Mouse (Mus musculus) forebrain, embryonic 13.5 days (tissue): ENCODE measurements around the gene Plcd1. TPM values are rescaled to one million over a fixed set of nuclear protein-coding genes. Genes with fewer than 3 reads are reported as not detected.

ENCODE experiments used
- ATAC-seq: fragments of 200-750 bp; cut with Nextera tagmentation; 2 replicates; pipeline ENCODE4 v1.8.0; 2017
- H3K27ac ChIP-seq: fragments of 300-500 bp; sonication (generic); 2 replicates; pipeline ENCODE4 v1.5.1; 2015; ENCODE audit warnings: inconsistent platforms, mild to moderate bottlenecking, moderate library complexity
- H3K27me3 ChIP-seq: fragments of 300-500 bp; sonication (generic); 2 replicates; pipeline ENCODE4 v1.6.1; 2015; ENCODE audit warnings: mild to moderate bottlenecking, inconsistent platforms
- H3K36me3 ChIP-seq: fragments of 300-500 bp; sonication (generic); 2 replicates; pipeline ENCODE4 v1.6.1; 2015; ENCODE audit warnings: mild to moderate bottlenecking, inconsistent platforms; ENCODE audit not compliant: poor library complexity, severe bottlenecking
- H3K4me1 ChIP-seq: fragments of 300-500 bp; sonication (generic); 2 replicates; pipeline ENCODE4 v1.6.1; 2015; ENCODE audit warnings: inconsistent platforms
- H3K4me2 ChIP-seq: fragments of 300-500 bp; sonication (generic); 2 replicates; pipeline ENCODE4 v1.6.1; 2015; ENCODE audit warnings: inconsistent platforms, mild to moderate bottlenecking, moderate library complexity
- H3K4me3 ChIP-seq: fragments of 300-500 bp; sonication (generic); 2 replicates; pipeline ENCODE4 v1.5.1; 2015; ENCODE audit warnings: mild to moderate bottlenecking, inconsistent platforms
- H3K9ac ChIP-seq: fragments of 300-500 bp; sonication (generic); 2 replicates; pipeline ENCODE4 v1.6.1; 2015; ENCODE audit warnings: mild to moderate bottlenecking, inconsistent platforms
- H3K9me3 ChIP-seq: fragments of 300-500 bp; sonication (generic); replicated peaks from 2 replicates; pipeline ENCODE4 v1.6.1; 2016; ENCODE audit warnings: inconsistent platforms
- WGBS: fragments of 180-500 bp; shearing (Covaris S2); methylation state at CpG from one replicate; pipeline ENCODE4 v1.1.7; 2015; 5-methylcytosine and 5-hydroxymethylcytosine counted together
- polyA plus RNA-seq: library from polyadenylated mRNA; unstranded; fragments of >200 nt; fragmentation: Nextera tagmentation; extraction: Ambion mirVana; gene quantifications from 2 replicates; pipeline ENCODE4 v1.2.1, GENCODE M21; 2015

Plcd1 gene
- polyA plus RNA-seq, 1 experiment from 2014 or later, result 8.4 TPM

- no peaks in the 10 kb centered on the region for H3K9me3 ChIP-seq
- no peak overlapping the region for H3K27ac ChIP-seq
- H3K4me2 ChIP-seq, result no peak overlapping the region
- H3K4me3 ChIP-seq, result no peak overlapping the region
- no peaks in the 10 kb centered on the region for H3K27me3 ChIP-seq
- ATAC-seq, result peak; percentile 64
- no peaks in the 10 kb centered on the region for H3K4me1 ChIP-seq
- 5% methylated on average over 6 of the region's 6 CpGs for WGBS
- H3K36me3 ChIP-seq, result peaks cover 4% of the 10 kb centered on the region; the same call in 1 of the 2 replicates
- H3K9ac ChIP-seq, result no peak overlapping the region
Observed at GRCm38 (mm10) chr9:119067601-119068000, 25.7 kb downstream of the Plcd1 start.

GRCm38 (mm10) chr9:119064296-119064695, 29.0 kb downstream of the Plcd1 start:
- ATAC-seq, result no peak
- H3K27ac ChIP-seq, result no peak overlapping the region
- H3K4me2 ChIP-seq, result no peak overlapping the region
- no peaks in the 10 kb centered on the region for H3K9me3 ChIP-seq
- WGBS, result 71% methylated on average over 4 of the region's 4 CpGs
- no peaks in the 10 kb centered on the region for H3K27me3 ChIP-seq
- H3K36me3 ChIP-seq, result no peaks in the 10 kb centered on the region
- no peak overlapping the region for H3K9ac ChIP-seq
- no peak overlapping the region for H3K4me3 ChIP-seq
- H3K4me1 ChIP-seq, result no peaks in the 10 kb centered on the region

- 0 out of 2 replicates have a peak, but pooled peaks have one; percentile 28 for ATAC-seq
- WGBS, result 33% methylated on average over 19 of the region's 19 CpGs
Observed at GRCm38 (mm10) chr9:119063036-119063644, 30.2 kb downstream of the Plcd1 start.

GRCm38 (mm10) chr9:119060701-119061100, 32.6 kb downstream of the Plcd1 start:
- Histone ChIP-seq H3K27me3 (no peaks in the 10 kb centered on the region; the same call in 1 of the 2 replicates), H3K4me2 (no peak overlapping the region), H3K27ac (no peak overlapping the region), H3K9me3 (no peaks in the 10 kb centered on the region), H3K9ac (no peak overlapping the region), H3K36me3 (no peaks in the 10 kb centered on the region), H3K4me1 (no peaks in the 10 kb centered on the region), H3K4me3 (no peak overlapping the region)
- no peak for ATAC-seq
- 93% methylated on average over 10 of the region's 10 CpGs for WGBS

More at GRCm38 (mm10) chr9:119063036-119063644, 30.2 kb downstream of the Plcd1 start:
- Histone ChIP-seq H3K9me3 (no peaks in the 10 kb centered on the region), H3K4me2 (no peak overlapping the region), H3K4me3 (no peak overlapping the region), H3K4me1 (no peaks in the 10 kb centered on the region), H3K36me3 (no peaks in the 10 kb centered on the region), H3K9ac (no peak overlapping the region), H3K27ac (no peak overlapping the region), H3K27me3 (no peaks in the 10 kb centered on the region)

GRCm38 (mm10) chr9:119058245-119058644, 35.1 kb downstream of the Plcd1 start:
- Histone ChIP-seq H3K4me3 (no peak overlapping the region), H3K27me3 (peaks cover 10% of the 10 kb centered on the region; the same call in 1 of the 2 replicates), H3K9ac (no peak overlapping the region), H3K27ac (no peak overlapping the region), H3K4me1 (peaks cover 2% of the 10 kb centered on the region), H3K9me3 (no peaks in the 10 kb centered on the region), H3K4me2 (no peak overlapping the region), H3K36me3 (no peaks in the 10 kb centered on the region)
- WGBS, result 88% methylated on average over 7 of the region's 7 CpGs
- no peak for ATAC-seq

- H3K36me3 ChIP-seq, result no peaks in the 10 kb centered on the region
- no peak overlapping the region for H3K4me3 ChIP-seq
- no peak overlapping the region for H3K4me2 ChIP-seq
- no peak overlapping the region for H3K27ac ChIP-seq
- H3K27me3 ChIP-seq, result peaks cover 22% of the 10 kb centered on the region; the same call in 1 of the 2 replicates
- 89% methylated on average over 4 of the region's 4 CpGs for WGBS
- no peak for ATAC-seq
- no peak overlapping the region for H3K9ac ChIP-seq
- peaks cover 15% of the 10 kb centered on the region for H3K4me1 ChIP-seq
- no peaks in the 10 kb centered on the region for H3K9me3 ChIP-seq
Observed at GRCm38 (mm10) chr9:119055336-119055735, 38.0 kb downstream of the Plcd1 start.

GRCm38 (mm10) chr9:119053964-119054576, 39.2 kb downstream of the Plcd1 start:
- Histone ChIP-seq H3K4me1 (peaks cover 15% of the 10 kb centered on the region), H3K4me2 (no peak overlapping the region), H3K27me3 (peaks cover 22% of the 10 kb centered on the region; the same call in 1 of the 2 replicates), H3K36me3 (no peaks in the 10 kb centered on the region), H3K9me3 (no peaks in the 10 kb centered on the region), H3K9ac (no peak overlapping the region), H3K27ac (no peak overlapping the region), H3K4me3 (no peak overlapping the region)
- no peak for ATAC-seq
- 81% methylated on average over 9 of the region's 9 CpGs for WGBS

- peaks cover 22% of the 10 kb centered on the region; the same call in 1 of the 2 replicates for H3K27me3 ChIP-seq
- no peak within 1 kb of the TSS for H3K27ac ChIP-seq
- 18% methylated on average over 22 of the region's 22 CpGs for WGBS
- H3K4me2 ChIP-seq, result peak within 1 kb of the TSS; percentile 57
- peak; percentile 74 for ATAC-seq
- peak within 1 kb of the TSS; percentile 54 for H3K9ac ChIP-seq
- no peaks in the 10 kb centered on the region for H3K36me3 ChIP-seq
- H3K4me1 ChIP-seq, result peaks cover 15% of the 10 kb centered on the region
- H3K4me3 ChIP-seq, result peak within 1 kb of the TSS; percentile 19
- no peaks in the 10 kb centered on the region for H3K9me3 ChIP-seq
Observed at GRCm38 (mm10) chr9:119052154-119052944, 41.0 kb downstream of the Plcd1 start, which contains the start of gene Vill. Gene Vill (plus strand): TSS chr9:119052778.

GRCm38 (mm10) chr9:119051158-119051557, 42.1 kb downstream of the Plcd1 start:
- ATAC-seq, result no peak
- Histone ChIP-seq H3K9me3 (no peaks in the 10 kb centered on the region), H3K27ac (no peak overlapping the region), H3K27me3 (peaks cover 22% of the 10 kb centered on the region; the same call in 1 of the 2 replicates), H3K36me3 (no peaks in the 10 kb centered on the region), H3K4me1 (peaks cover 15% of the 10 kb centered on the region), H3K4me3 (no peak overlapping the region), H3K9ac (no peak overlapping the region), H3K4me2 (no peak overlapping the region)
- WGBS, result 81% methylated on average over 2 of the region's 2 CpGs

- no peak overlapping the region for H3K4me3 ChIP-seq
- 88% methylated on average over 11 of the region's 11 CpGs for WGBS
- no peak overlapping the region for H3K4me2 ChIP-seq
- no peak for ATAC-seq
- H3K4me1 ChIP-seq, result peaks cover 13% of the 10 kb centered on the region
- peaks cover 12% of the 10 kb centered on the region; the same call in 1 of the 2 replicates for H3K27me3 ChIP-seq
- H3K27ac ChIP-seq, result no peak overlapping the region
- no peaks in the 10 kb centered on the region for H3K36me3 ChIP-seq
- H3K9me3 ChIP-seq, result no peaks in the 10 kb centered on the region
- H3K9ac ChIP-seq, result no peak overlapping the region
Observed at GRCm38 (mm10) chr9:119048182-119048903, 45.0 kb downstream of the Plcd1 start.

GRCm38 (mm10) chr9:119040101-119040775, 53.1 kb downstream of the Plcd1 start:
- no peaks in the 10 kb centered on the region for H3K27me3 ChIP-seq
- H3K36me3 ChIP-seq, result peaks cover 23% of the 10 kb centered on the region
- ATAC-seq, result no peak
- 81% methylated on average over 15 of the region's 15 CpGs for WGBS
- no peak overlapping the region for H3K9ac ChIP-seq
- no peak overlapping the region for H3K27ac ChIP-seq
- H3K4me2 ChIP-seq, result no peak overlapping the region
- H3K9me3 ChIP-seq, result no peaks in the 10 kb centered on the region
- no peak overlapping the region for H3K4me3 ChIP-seq
- H3K4me1 ChIP-seq, result peaks cover 34% of the 10 kb centered on the region
